Mouse (Mus musculus): Measurements from ENCODE around the gene Gm3755. TPM values are rescaled to one million over a fixed set of nuclear protein-coding genes. Genes with fewer than 3 reads are reported as not detected.

Gene Gm3755
- polyA plus RNA-seq (2012; rRNA removed; ENCODE audit: low replicate concordance), result not detected in 2 replicates

DNA sequence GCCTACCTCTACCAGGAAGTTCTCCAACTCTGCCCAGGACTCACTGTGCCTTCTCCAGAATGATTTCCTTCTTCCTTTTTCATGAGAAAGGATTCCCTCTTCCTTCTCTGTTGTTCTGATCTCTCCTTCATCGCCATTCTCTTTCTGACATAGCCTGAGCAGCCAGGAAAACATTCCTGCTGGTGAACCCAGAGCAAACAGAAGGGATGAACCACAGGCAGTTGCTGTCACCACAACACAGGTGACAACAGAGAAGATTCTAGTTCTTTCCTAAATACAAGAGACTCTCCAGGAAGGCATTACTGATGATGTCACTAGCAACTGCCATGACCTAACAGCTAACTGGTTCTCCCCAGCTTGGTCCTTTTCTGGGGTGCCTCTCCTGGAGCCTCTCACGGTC lies at the start of gene Gm3755:
TSS of gene Gm3755 (minus strand) at position 101 of the 400 bp plus-strand sequence.

DNA sequence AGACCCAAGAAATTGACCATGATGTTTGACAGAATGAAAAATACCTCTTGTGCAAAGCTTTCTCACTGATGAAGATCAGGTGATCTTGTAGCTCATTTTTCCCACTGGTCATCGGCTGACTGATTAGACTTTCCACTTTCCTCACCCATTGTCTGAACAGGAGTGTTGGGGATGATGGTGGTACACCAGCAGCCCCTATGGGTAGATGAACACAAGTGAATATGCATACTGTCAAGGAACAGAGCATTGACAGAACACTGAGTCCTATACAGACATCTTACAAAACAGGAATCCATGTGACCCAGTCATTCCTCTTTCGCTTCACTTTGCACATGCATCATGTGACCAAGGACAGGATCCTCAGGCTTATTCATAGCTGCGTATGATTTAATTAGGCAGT lies 32.9 kb upstream of the Gm3755 start, which contains the start of gene Gm3752:
TSS of gene Gm3752 (minus strand) at position 101 of the 400 bp plus-strand sequence.

Other genes starting within 250 kb of the Gm3755 start
- gene Gm3727, start 186.2 kb downstream of the Gm3755 start, polyA plus RNA-seq (2012; rRNA removed; ENCODE audit: low replicate concordance), result not detected in 2 replicates
- 0.11 and 0.29 TPM in 2 replicates for gene Gm3739, start 135.9 kb downstream of the Gm3755 start, polyA plus RNA-seq (2012; rRNA removed; ENCODE audit: low replicate concordance)
- not detected in 2 replicates for gene Gm5797, start 118.5 kb downstream of the Gm3755 start, polyA plus RNA-seq (2012; rRNA removed; ENCODE audit: low replicate concordance)
- gene Gm8374, start 85.8 kb downstream of the Gm3755 start, polyA plus RNA-seq (2012; rRNA removed; ENCODE audit: low replicate concordance), result not detected in 2 replicates
- gene Gm3752, start 32.8 kb upstream of the Gm3755 start, polyA plus RNA-seq (2012; rRNA removed; ENCODE audit: low replicate concordance), result not detected in 2 replicates
- 0.11 and 0.22 TPM in 2 replicates for gene Gm3558, start 117.6 kb upstream of the Gm3755 start, polyA plus RNA-seq (2012; rRNA removed; ENCODE audit: low replicate concordance)
- gene Gm10338, start 144.7 kb upstream of the Gm3755 start, polyA plus RNA-seq (2012; rRNA removed; ENCODE audit: low replicate concordance), result not detected in 2 replicates
- gene Gm10128, start 193.1 kb upstream of the Gm3755 start, polyA plus RNA-seq (2012; rRNA removed; ENCODE audit: low replicate concordance), result not detected in 2 replicates

All from mammary gland, adult 2 months (tissue).